Mouse (Mus musculus) erythroblast, embryonic 14.5 days (primary cell): Measurements from ENCODE around the gene Trim65.

Source experiments
- GATA1 ChIP-seq: IDR thresholded peaks from 2 replicates; pipeline ENCODE4 v1.6.1; 2012; ENCODE audit warnings: low read length, inconsistent platforms, mixed read lengths
- TAL1 ChIP-seq: IDR thresholded peaks from 3 replicates; pipeline ENCODE4 v1.6.1; 2012; ENCODE audit warnings: low read length, inconsistent platforms, mixed read lengths

GRCm38 (mm10) chr11:116096213-116097108 lies 34.5 kb downstream of the Trim65 start:
- TF ChIP-seq TAL1 (no peak), GATA1 (no peak)
